Mouse (Mus musculus) kidney, postnatal 0 days (tissue): ENCODE results near the gene Cebpz. TPM values are rescaled to one million over a fixed set of nuclear protein-coding genes. Genes with fewer than 3 reads are reported as not detected.
A peak's percentile ranks its signal among the peaks of the same experiment; 100 is the strongest.

Experiments
- ATAC-seq: fragments of 200-750 bp; cut with Nextera tagmentation; replicated peaks from 2 replicates; pipeline ENCODE4 v1.8.0; 2017; ENCODE audit warnings: low read depth, moderate number of reproducible peaks, moderate TSS enrichment, moderate library complexity; ENCODE audit not compliant: low FRiP score
- DNase-seq: peaks from one replicate; pipeline ENCODE4 v3.0.0-alpha.2; 2016; ENCODE audit warnings: low spot score
- H3K27ac ChIP-seq: fragments of 300-500 bp; sonication (generic); 2 replicates; pipeline ENCODE4 v1.5.1; 2014; ENCODE audit warnings: mild to moderate bottlenecking
- H3K27me3 ChIP-seq: fragments of 300-500 bp; sonication (generic); 2 replicates; pipeline ENCODE4 v1.6.1; 2014; ENCODE audit warnings: low read length, mixed read lengths; ENCODE audit not compliant: insufficient read depth
- H3K36me3 ChIP-seq: fragments of 300-500 bp; sonication (generic); 2 replicates; pipeline ENCODE4 v1.6.1; 2014; ENCODE audit warnings: low read length, mixed read lengths; ENCODE audit not compliant: insufficient read depth
- H3K4me1 ChIP-seq: fragments of 300-500 bp; sonication (generic); replicated peaks from 2 replicates; pipeline ENCODE4 v1.6.1; 2014; ENCODE audit warnings: antibody characterized with exemption, low read length, mixed read lengths; ENCODE audit not compliant: insufficient read depth
- H3K4me2 ChIP-seq: fragments of 300-500 bp; sonication (generic); 2 replicates; pipeline ENCODE4 v1.6.1; 2014; ENCODE audit warnings: mild to moderate bottlenecking, low read length, moderate library complexity, mixed read lengths
- H3K4me3 ChIP-seq: fragments of 300-500 bp; sonication (generic); replicated peaks from 2 replicates; pipeline ENCODE4 v1.5.1; 2014; ENCODE audit warnings: low read depth, low read length
- H3K9ac ChIP-seq: fragments of 300-500 bp; sonication (generic); 2 replicates; pipeline ENCODE4 v1.6.1; 2014; ENCODE audit warnings: low read depth, low read length
- H3K9me3 ChIP-seq: fragments of 300-500 bp; sonication (generic); replicated peaks from 2 replicates; pipeline ENCODE4 v1.6.1; 2016; ENCODE audit warnings: low read length, inconsistent platforms, mixed read lengths
- CTCF ChIP-seq: IDR thresholded peaks from 2 replicates; pipeline ENCODE4 v1.5.1; 2016; ENCODE audit warnings: antibody characterized with exemption, low read depth, mild to moderate bottlenecking, moderate library complexity
- WGBS: fragments of 180-500 bp; shearing (Covaris S2); extraction: QIAGEN DNeasy Blood & Tissue Kit; methylation state at CpG from one replicate; pipeline ENCODE4 v1.1.7; 2014; 5-methylcytosine and 5-hydroxymethylcytosine counted together
- polyA plus RNA-seq: library from polyadenylated mRNA; unstranded; fragments of >200 nt; fragmentation: Nextera tagmentation; extraction: Ambion mirVana; gene quantifications from 2 replicates; pipeline ENCODE4 v1.2.1, GENCODE M21; 2015

Cebpz gene
- polyA plus RNA-seq, 1 experiment from 2014 or later: 64.4 TPM

GRCm38 (mm10) chr17:78959473-78959872 is 22.6 kb upstream of the Cebpz start:
- Histone ChIP-seq H3K27me3 (no peaks in the 10 kb centered on the region), H3K27ac (no peak overlapping the region), H3K36me3 (peaks cover 46% of the 10 kb centered on the region), H3K9me3 (no peaks in the 10 kb centered on the region), H3K4me2 (no peak overlapping the region), H3K9ac (no peak overlapping the region), H3K4me3 (no peak overlapping the region), H3K4me1 (no peaks in the 10 kb centered on the region)
- peak; percentile 31; the same call in 1 of the 2 replicates for TF ChIP-seq CTCF
- no peak for ATAC-seq
- WGBS: 69% methylated on average over 6 of the region's 6 CpGs
- DNase-seq: no peak

DNA sequence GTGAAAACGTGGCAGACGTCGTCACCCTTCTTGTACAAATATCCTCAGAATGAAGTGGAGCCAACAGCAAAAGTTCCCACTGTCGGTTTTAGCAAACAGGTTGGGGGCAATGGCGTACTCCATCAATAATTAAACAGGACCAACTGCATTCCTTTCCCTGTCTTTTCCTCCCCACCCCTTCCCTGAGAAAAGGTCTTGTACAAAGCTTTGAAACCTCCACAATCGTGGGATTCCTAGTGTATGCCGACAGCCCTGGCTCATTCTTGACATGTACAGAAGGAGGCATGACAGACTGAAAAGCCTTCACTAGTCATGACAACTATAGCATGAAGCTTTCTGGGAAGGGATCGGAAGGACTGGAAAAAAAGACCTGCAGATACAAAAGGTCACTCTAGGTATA is 16.4 kb upstream of the Cebpz start:
- TF ChIP-seq CTCF: no peak

DNA sequence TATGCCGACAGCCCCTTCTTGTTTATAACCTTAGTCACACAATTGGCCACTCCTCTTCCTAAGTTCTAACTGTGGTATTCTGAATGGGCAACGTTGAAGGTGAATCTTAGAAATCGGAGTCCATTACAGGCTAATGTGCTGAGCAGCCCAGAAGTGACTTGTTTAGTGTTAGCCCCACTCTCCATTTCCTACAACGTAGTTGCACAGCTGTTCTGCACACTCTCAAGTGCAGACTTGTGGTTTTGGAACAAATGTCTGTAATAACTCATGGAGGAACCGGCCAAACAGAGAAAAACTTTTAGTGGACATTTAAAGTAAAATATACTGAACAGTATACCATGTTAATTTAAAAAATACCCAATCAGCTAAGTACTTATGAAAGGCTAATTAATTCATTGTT is 15.2 kb upstream of the Cebpz start:
- Histone ChIP-seq H3K9ac (no peak overlapping the region), H3K4me1 (no peaks in the 10 kb centered on the region), H3K27ac (no peak overlapping the region), H3K36me3 (peaks cover 37% of the 10 kb centered on the region), H3K4me2 (no peak overlapping the region), H3K4me3 (no peak overlapping the region), H3K27me3 (no peaks in the 10 kb centered on the region), H3K9me3 (no peaks in the 10 kb centered on the region)
- DNase-seq (no peak), ATAC-seq (no peak)
- TF ChIP-seq CTCF: no peak
- 86% methylated on average over 5 of the region's 5 CpGs for WGBS

More for the DNA sequence above, 16.4 kb upstream of the Cebpz start:
- Histone ChIP-seq H3K9me3 (no peaks in the 10 kb centered on the region), H3K27ac (no peak overlapping the region), H3K4me3 (no peak overlapping the region), H3K4me2 (no peak overlapping the region), H3K4me1 (no peaks in the 10 kb centered on the region), H3K9ac (no peak overlapping the region), H3K36me3 (peaks cover 43% of the 10 kb centered on the region), H3K27me3 (no peaks in the 10 kb centered on the region)
- ATAC-seq: no peak
- WGBS: 78% methylated on average over 8 of the region's 8 CpGs
- no peak for DNase-seq

- Histone ChIP-seq H3K4me2 (no peak overlapping the region), H3K4me3 (no peak overlapping the region), H3K9me3 (no peaks in the 10 kb centered on the region), H3K4me1 (no peaks in the 10 kb centered on the region), H3K36me3 (peaks cover 38% of the 10 kb centered on the region), H3K27me3 (no peaks in the 10 kb centered on the region), H3K9ac (no peak overlapping the region), H3K27ac (no peak overlapping the region)
- no peak for ATAC-seq
- no peak for DNase-seq
- no peak for TF ChIP-seq CTCF
- 96% methylated on average over 5 of the region's 5 CpGs for WGBS
Observed at GRCm38 (mm10) chr17:78951225-78951624, 14.4 kb upstream of the Cebpz start.

DNA sequence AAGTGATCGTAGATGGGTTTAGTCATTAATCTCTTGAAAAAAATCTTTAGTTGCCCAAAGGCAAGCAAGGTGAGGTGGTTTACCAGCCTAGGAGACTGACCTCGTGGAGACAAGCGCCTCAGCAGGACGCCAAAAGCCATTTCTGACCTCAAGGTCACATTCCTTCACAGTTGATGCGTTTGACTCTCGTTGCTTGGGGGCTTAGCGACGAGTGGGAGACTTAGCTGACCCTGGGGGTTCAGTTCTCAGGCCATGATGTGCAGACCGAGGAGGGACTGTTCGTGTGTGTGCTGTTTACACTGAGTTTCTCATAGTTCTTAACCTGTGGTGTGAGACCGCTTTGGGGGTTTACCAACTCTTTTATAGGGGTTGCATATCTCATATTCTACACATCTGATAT is 5.7 kb upstream of the Cebpz start:
- Histone ChIP-seq H3K27me3 (no peaks in the 10 kb centered on the region), H3K4me3 (no peak overlapping the region), H3K36me3 (peaks cover 9% of the 10 kb centered on the region; the same call in 1 of the 2 replicates), H3K4me2 (no peak overlapping the region), H3K27ac (no peak overlapping the region), H3K4me1 (0 out of 2 replicates have a peak, but pooled peaks cover under 1% of the 10 kb centered on the region), H3K9ac (no peak overlapping the region), H3K9me3 (no peaks in the 10 kb centered on the region)
- 32% methylated on average over 11 of the region's 11 CpGs for WGBS
- no peak for TF ChIP-seq CTCF
- no peak for ATAC-seq
- DNase-seq: no peak

DNA sequence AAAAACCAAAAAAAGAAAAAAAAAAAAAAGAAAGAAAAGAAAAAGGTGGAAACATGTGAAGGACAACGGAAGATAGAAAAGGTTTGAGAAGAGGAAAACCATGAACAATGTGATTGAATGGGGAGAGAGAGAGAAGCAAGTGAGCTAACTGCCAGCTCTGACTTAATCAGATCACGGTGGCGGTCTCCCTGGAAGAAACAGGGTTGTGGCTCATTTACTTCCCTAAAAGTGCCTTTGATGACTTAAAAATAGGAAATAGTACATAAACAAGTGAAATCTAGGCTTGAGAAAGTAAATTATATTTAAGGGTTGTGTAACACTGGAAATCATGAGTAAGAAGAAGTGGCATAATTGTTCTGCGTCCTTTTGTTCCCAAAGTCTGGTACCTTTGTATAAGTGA is 2.1 kb upstream of the Cebpz start:
- no peaks in the 10 kb centered on the region for H3K9me3 ChIP-seq
- 91% methylated on average over 4 of the region's 4 CpGs for WGBS
- H3K27me3 ChIP-seq: no peaks in the 10 kb centered on the region
- H3K4me1 ChIP-seq: 0 out of 2 replicates have a peak, but pooled peaks cover 7% of the 10 kb centered on the region
- DNase-seq (no peak), ATAC-seq (no peak)
- H3K36me3 ChIP-seq: peaks cover 17% of the 10 kb centered on the region; the same call in 1 of the 2 replicates
- no peak overlapping the region for H3K4me2 ChIP-seq
- no peak for TF ChIP-seq CTCF
- no peak overlapping the region for H3K9ac ChIP-seq
- no peak overlapping the region for H3K4me3 ChIP-seq
- H3K27ac ChIP-seq: no peak overlapping the region

DNA sequence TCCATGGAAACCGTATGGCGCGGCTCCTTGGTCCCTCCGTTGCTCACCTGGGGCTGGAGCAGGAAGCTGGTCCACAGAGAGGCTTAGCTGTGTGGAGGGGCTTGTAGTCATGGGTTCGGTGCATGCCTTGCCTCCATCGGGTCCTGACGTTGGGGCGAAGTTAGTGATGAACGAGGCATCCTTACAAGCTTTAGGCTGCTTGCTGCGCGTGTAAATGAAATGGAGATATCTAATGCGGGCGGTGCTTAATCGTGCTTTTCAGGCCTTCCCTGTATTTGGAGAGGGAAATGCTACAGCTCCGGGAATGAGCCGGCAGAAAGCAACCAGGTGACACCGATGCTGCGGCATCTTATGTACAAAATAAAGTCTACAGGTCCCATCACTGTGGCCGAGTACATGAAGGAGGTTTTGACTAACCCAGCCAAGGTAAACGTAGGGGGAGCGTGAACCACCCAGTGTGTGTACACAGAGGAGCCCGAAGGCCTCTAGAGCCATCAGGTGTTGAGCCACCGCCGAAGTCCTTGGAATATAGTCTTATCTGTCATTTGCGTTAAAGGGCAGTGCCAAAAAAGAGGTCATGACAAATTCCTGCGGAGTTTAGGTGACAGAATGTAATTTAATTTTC is 475 bp upstream of the Cebpz start:
- no peak for DNase-seq
- no peaks in the 10 kb centered on the region for H3K9me3 ChIP-seq
- WGBS: 10% methylated on average over 26 of the region's 26 CpGs
- peaks cover 28% of the 10 kb centered on the region for H3K36me3 ChIP-seq
- H3K4me1 ChIP-seq: peaks cover 11% of the 10 kb centered on the region; the same call in 1 of the 2 replicates
- H3K4me2 ChIP-seq: peak overlapping the region; percentile 81
- H3K9ac ChIP-seq: peak overlapping the region; percentile 79
- 0 out of 2 replicates have a peak, but pooled peaks have one; percentile 1 for ATAC-seq
- no peak overlapping the region; the same call in 1 of the 2 replicates for H3K27ac ChIP-seq
- no peaks in the 10 kb centered on the region for H3K27me3 ChIP-seq
- no peak for TF ChIP-seq CTCF
- peak overlapping the region; percentile 89 for H3K4me3 ChIP-seq
